Mouse (Mus musculus) embryonic facial prominence, embryonic 10.5 days (tissue): ENCODE results near the gene Ap4e1. TPM values are rescaled to one million over a fixed set of nuclear protein-coding genes. Genes with fewer than 3 reads are reported as not detected.

ENCODE experiments used
- DNase-seq: peaks from one replicate; pipeline ENCODE4 v3.0.0-alpha.2; 2017; ENCODE audit warnings: low spot score
- H3K27ac ChIP-seq: fragments of 300-500 bp; sonication (generic); replicated peaks from 2 replicates; pipeline ENCODE4 v1.5.1; 2016; ENCODE audit warnings: mild to moderate bottlenecking
- H3K27me3 ChIP-seq: fragments of 300-500 bp; sonication (generic); replicated peaks from 2 replicates; pipeline ENCODE4 v1.6.1; 2016; ENCODE audit warnings: low read depth, mild to moderate bottlenecking; ENCODE audit not compliant: poor library complexity, severe bottlenecking
- H3K36me3 ChIP-seq: fragments of 300-500 bp; sonication (generic); replicated peaks from 2 replicates; pipeline ENCODE4 v1.6.1; 2016; ENCODE audit warnings: mild to moderate bottlenecking, moderate library complexity
- H3K4me1 ChIP-seq: fragments of 300-500 bp; sonication (generic); 2 replicates; pipeline ENCODE4 v1.6.1; 2016
- H3K4me3 ChIP-seq: fragments of 300-500 bp; sonication (generic); 2 replicates; pipeline ENCODE4 v1.5.1; 2016; ENCODE audit warnings: mild to moderate bottlenecking, moderate library complexity
- H3K9me3 ChIP-seq: fragments of 300-500 bp; sonication (generic); 2 replicates; pipeline ENCODE4 v1.6.1; 2016; ENCODE audit warnings: mild to moderate bottlenecking
- WGBS: fragments of 180-500 bp; shearing (Covaris S2); methylation state at CpG from one replicate; pipeline ENCODE4 v1.1.7; 2016; 5-methylcytosine and 5-hydroxymethylcytosine counted together
- polyA plus RNA-seq: library from polyadenylated mRNA; unstranded; fragments of >200 nt; fragmentation: Nextera tagmentation; extraction: Ambion mirVana; gene quantifications from 2 replicates; pipeline ENCODE4 v1.2.1, GENCODE M21; 2016

The Ap4e1 gene
- 12.4 and 12.9 TPM in 2 replicates for polyA plus RNA-seq

DNA sequence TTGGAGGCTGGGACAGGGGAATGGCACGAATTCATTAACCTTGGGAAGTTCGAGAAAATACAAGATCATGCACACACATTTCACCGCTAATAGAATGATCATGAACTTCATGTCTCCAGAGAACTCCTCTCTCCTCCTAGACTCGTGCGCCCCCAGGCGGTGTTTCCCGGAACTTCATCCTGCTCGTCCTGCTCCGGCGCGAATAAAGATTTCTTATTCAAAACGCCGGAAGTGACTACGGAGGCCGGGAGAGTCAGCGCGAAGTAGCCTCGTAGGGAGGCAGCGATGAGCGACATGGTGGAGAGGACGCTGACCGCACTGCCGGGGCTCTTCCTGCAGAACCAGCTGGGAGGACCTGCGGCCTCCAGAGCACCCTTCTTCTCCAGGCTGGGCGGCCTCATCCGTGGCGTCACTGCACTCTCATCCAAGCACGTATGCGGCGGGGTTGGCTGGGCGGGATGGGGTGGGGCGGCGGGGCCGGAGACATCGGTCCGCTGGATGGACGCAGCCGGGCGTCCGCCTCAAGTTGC is at the start of gene Ap4e1:
Gene Ap4e1, plus strand, starts transcription at position 249 of the 530 bp plus-strand sequence.
- Histone ChIP-seq H3K9me3 (no peaks in the 10 kb centered on the region), H3K4me1 (peaks cover 10% of the 10 kb centered on the region), H3K36me3 (peaks cover 22% of the 10 kb centered on the region), H3K27ac (peak within 1 kb of the TSS; percentile 91), H3K27me3 (no peaks in the 10 kb centered on the region), H3K4me3 (peak within 1 kb of the TSS; percentile 89)
- WGBS, result 1% methylated on average over 40 of the region's 40 CpGs
- peak; percentile 96 for DNase-seq

DNA sequence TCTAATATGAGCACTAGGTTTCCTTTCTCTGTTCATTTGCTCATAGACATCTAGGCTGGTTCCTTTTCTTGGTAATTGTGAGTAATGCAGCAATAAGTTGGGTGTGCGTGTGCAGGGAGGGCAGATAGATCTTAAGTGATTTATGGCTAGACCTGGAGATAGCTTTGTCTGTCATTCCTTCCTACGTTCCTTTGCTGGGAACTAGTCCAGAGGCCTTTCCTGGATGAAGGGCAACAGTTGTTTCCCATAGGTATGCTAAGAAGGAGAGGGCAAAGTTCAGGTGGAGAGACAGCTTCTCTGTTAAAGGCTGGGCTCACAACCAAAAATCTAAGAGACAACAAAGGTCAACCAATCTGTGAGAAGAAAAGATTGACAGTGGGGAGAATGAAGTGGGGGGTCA is 46.8 kb upstream of the Ap4e1 start:
- no peaks in the 10 kb centered on the region for H3K9me3 ChIP-seq
- no peaks in the 10 kb centered on the region for H3K27me3 ChIP-seq
- no peak overlapping the region for H3K27ac ChIP-seq
- no peak overlapping the region for H3K4me3 ChIP-seq
- DNase-seq, result no peak
- no peaks in the 10 kb centered on the region for H3K36me3 ChIP-seq
- no peaks in the 10 kb centered on the region for H3K4me1 ChIP-seq
- WGBS, result 82% methylated on average over 2 of the region's 2 CpGs

DNA sequence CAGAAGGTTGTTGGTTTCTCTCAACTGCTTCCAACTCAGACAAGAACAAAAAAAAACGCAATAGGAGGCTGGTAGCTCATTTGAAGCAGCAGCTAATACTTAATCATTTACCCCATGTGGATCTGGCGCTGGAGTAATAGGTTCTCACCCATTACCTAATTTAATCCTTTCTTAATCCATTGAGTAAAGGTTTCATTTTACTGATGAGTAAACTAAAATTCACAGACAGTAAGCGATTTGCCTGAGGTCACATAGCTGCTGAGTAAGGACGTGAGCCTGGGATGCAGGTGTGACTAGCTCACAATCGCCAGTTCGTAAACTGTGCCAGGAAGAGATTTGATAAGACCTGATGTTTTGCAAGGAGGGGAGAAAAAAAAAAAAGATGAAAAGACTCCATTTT is 31.1 kb upstream of the Ap4e1 start:
- no peak for DNase-seq
- 77% methylated on average over 6 of the region's 6 CpGs for WGBS
- H3K4me3 ChIP-seq, result no peak overlapping the region

DNA sequence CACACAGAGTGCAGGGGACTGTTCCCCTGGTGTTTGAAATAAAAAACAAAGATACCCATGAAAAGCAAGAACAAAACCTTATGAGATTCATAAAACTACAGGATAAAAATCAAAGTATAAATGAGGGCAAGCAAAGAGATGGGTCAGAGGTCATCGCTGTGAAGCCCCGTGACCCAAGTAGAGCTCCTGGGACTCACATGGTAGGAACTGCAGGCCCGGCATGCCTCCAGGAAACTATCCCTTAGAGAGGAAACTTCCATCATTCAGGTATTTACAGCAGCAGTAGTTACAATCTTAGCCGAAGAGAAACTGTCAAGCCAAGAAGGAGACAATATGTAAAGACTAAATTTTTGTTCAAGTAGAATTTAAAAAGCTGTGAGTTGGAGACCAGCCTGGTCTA is 25.3 kb upstream of the Ap4e1 start:
- H3K36me3 ChIP-seq, result no peaks in the 10 kb centered on the region
- no peak overlapping the region for H3K27ac ChIP-seq
- peaks cover 9% of the 10 kb centered on the region; the same call in 1 of the 2 replicates for H3K4me1 ChIP-seq
- no peaks in the 10 kb centered on the region for H3K9me3 ChIP-seq
- 53% methylated on average over 4 of the region's 4 CpGs for WGBS
- DNase-seq, result no peak
- no peak overlapping the region for H3K4me3 ChIP-seq
- no peaks in the 10 kb centered on the region for H3K27me3 ChIP-seq

More for the DNA sequence above, 31.1 kb upstream of the Ap4e1 start:
- peaks cover 1% of the 10 kb centered on the region; the same call in 1 of the 2 replicates for H3K4me1 ChIP-seq
- H3K9me3 ChIP-seq, result no peaks in the 10 kb centered on the region
- H3K27me3 ChIP-seq, result no peaks in the 10 kb centered on the region
- no peaks in the 10 kb centered on the region for H3K36me3 ChIP-seq
- H3K27ac ChIP-seq, result no peak overlapping the region

DNA sequence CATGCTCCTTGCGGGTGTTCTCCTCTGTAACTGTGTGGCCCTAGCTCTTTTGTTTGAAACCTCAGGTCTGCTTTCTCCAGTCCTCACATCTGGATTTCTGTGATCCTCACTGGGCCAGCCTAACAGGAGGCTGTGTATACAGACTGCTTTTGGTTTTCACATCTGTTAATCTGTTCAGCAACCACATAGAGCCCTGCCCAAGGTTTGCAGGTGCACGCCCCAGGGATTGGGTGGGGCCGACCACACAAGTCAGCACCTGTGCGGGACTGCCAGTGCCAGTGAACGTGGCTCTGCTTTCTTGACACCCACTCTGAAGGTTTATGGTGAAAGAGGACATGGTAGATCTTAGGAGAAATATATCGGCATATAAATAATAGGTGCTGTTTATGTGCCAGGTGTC is 18.6 kb upstream of the Ap4e1 start:
- DNase-seq, result no peak
- Histone ChIP-seq H3K36me3 (no peaks in the 10 kb centered on the region), H3K4me3 (no peak overlapping the region), H3K4me1 (no peaks in the 10 kb centered on the region), H3K9me3 (no peaks in the 10 kb centered on the region), H3K27me3 (no peaks in the 10 kb centered on the region), H3K27ac (no peak overlapping the region)
- WGBS, result 82% methylated on average over 6 of the region's 6 CpGs

DNA sequence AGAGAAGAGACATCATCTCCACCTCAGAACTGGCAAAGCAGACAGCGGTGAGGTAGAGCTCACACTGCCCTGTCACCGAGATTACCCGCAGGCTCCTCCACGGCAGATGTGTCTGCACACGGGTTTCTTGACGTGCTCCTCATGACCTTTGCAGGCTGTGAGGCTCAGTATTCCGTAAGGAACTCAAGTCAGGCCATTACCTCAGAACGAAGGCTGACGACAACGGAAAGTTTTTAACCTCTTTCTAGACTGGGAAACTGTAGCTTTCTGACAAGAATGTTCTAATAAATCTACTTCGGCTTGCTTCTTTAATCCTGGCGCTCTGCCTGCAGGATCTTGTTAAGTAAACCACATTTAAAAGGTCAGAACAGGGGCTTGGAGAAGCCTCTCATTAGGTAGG is 15.8 kb upstream of the Ap4e1 start:
- no peaks in the 10 kb centered on the region for H3K27me3 ChIP-seq
- no peaks in the 10 kb centered on the region for H3K36me3 ChIP-seq
- WGBS, result 73% methylated on average over 12 of the region's 12 CpGs
- DNase-seq, result no peak
- no peak overlapping the region for H3K27ac ChIP-seq
- H3K9me3 ChIP-seq, result no peaks in the 10 kb centered on the region
- no peaks in the 10 kb centered on the region for H3K4me1 ChIP-seq
- no peak overlapping the region for H3K4me3 ChIP-seq

DNA sequence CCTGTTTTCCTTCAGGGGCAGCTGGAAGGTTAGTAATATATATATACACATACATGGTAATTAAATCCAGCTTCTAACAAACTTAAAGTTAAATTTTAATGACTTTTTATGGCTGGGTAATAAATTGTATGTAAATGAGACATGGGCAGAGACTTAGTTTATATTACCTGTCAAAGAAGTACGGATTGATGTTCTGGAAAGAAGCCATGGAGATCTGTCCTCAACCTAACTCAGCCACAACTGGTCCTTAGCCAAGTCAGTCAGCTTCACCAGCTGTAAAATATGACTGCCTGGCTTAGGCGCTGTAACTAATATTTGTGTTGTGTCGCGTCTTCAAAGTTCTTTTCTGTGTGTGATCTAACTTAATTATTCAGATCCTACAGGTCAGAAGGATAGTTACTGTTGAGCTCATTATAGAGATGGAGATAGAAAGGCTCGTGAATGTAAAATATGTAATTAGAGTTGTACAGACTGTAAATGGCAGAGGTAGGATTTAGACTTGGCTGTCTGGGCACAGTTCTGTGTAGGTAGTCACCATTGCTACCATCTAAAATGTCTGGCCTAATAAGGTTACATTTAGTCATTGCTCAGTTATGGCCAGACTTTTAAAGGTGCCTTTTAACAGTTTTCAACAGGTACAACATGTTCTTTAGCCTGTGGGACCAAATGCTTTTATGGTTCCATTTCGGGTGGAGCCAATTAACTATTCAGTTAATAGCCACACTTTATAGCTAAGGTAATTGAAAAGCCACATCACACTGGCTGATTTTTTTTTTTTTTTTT is 13.9 kb upstream of the Ap4e1 start:
- 87% methylated on average over 6 of the region's 6 CpGs for WGBS
- no peak for DNase-seq
- no peaks in the 10 kb centered on the region for H3K4me1 ChIP-seq
- no peaks in the 10 kb centered on the region for H3K9me3 ChIP-seq
- H3K27ac ChIP-seq, result no peak overlapping the region
- H3K4me3 ChIP-seq, result no peak overlapping the region
- H3K36me3 ChIP-seq, result no peaks in the 10 kb centered on the region
- no peaks in the 10 kb centered on the region for H3K27me3 ChIP-seq

DNA sequence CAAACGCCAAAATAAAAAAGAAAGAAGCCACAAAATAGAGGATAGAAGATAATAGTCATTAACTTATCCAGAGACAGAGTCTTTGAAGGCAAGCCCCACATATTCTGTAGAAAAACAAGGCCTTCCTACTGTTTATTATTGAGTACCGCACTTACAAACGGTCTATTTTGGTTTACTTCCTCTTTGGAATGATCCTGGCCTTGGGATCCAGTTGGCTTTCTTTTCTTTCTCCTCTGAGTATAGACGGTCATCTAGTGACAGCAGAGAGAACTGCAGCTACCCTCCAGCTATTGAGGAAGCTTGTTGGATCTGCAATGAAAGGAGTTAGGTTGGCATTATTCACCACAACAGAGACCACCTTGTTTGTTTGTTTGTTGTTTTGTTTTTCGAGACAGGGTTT is 11.8 kb upstream of the Ap4e1 start:
- H3K27me3 ChIP-seq, result no peaks in the 10 kb centered on the region
- no peaks in the 10 kb centered on the region for H3K9me3 ChIP-seq
- no peaks in the 10 kb centered on the region for H3K36me3 ChIP-seq
- 0 out of 2 replicates have a peak overlapping the region, but pooled peaks have one; percentile 14 for H3K27ac ChIP-seq
- H3K4me1 ChIP-seq, result no peaks in the 10 kb centered on the region
- DNase-seq, result peak; percentile 15
- H3K4me3 ChIP-seq, result no peak overlapping the region
- 27% methylated on average over 5 of the region's 5 CpGs for WGBS

DNA sequence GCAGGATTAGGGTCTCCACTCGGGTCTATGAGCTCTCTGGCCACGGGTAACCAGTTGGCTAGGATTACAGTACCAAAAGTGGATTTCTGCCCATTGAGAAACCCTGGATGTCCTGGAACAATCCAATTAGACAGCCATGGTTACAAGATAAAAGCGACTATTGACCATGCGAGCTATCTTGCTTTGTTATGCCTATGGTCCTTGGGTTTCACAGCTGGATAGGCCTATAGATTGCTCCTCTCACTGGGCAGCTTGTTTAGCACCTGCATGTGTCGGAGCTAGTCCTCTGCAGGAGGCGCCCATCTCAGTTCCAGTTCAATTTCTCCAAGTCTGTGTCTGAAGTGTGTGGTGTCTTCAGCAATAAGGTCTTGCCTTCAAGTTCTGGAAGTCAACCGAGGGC is 10.3 kb upstream of the Ap4e1 start:
- no peak overlapping the region for H3K27ac ChIP-seq
- DNase-seq, result no peak
- H3K27me3 ChIP-seq, result no peaks in the 10 kb centered on the region
- no peaks in the 10 kb centered on the region for H3K9me3 ChIP-seq
- H3K36me3 ChIP-seq, result no peaks in the 10 kb centered on the region
- no peaks in the 10 kb centered on the region for H3K4me1 ChIP-seq
- 71% methylated on average over 7 of the region's 7 CpGs for WGBS
- no peak overlapping the region for H3K4me3 ChIP-seq

DNA sequence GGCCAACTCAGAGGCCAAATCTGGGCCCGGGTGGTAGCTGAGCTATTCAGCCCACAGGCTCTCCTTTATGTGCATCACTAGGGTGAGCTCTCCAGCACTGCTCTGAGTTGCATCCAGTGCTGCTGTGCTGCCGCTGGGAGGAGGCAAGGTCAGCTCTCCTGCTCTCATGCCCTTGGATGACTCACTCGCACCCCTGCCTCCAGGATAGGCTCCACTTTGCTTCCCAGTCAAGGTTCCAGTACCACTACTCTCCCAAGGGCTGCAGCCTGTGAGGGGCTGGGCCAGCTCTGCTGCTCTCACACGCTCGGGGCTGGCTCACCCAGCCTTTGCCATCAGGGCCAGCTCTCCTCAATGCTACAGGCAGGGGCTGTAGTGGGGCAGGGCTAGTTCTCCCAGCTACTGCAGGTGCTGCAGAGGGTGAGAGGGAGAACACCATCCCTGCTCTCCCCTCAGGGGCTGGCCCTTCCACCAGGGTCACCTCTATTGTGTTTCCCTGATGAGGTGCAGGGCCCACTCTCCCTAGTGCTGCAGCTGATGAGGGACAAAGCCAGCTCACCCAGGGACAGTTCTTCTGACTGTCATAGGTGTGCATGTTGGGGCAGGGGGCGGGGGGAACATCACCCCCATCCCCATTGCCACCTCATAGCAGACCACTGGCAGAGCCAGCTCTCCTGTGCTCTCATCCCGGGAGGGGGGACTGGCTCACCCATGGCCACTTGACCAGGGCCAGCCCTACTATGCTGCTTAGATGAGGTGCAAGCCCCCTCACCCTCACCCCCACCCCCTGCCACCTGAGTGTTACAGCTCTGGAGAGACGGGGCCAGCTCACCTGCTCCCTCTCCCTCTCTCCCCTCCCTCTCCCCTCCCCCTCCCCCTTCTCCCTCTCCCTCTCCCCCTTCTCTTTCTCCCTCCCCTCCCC is 7.9 kb upstream of the Ap4e1 start:
- Histone ChIP-seq H3K9me3 (no peaks in the 10 kb centered on the region), H3K27ac (no peak overlapping the region), H3K4me3 (no peak overlapping the region), H3K4me1 (no peaks in the 10 kb centered on the region), H3K36me3 (no peaks in the 10 kb centered on the region), H3K27me3 (no peaks in the 10 kb centered on the region)
- 76% methylated on average over 8 of the region's 8 CpGs for WGBS
- no peak for DNase-seq

DNA sequence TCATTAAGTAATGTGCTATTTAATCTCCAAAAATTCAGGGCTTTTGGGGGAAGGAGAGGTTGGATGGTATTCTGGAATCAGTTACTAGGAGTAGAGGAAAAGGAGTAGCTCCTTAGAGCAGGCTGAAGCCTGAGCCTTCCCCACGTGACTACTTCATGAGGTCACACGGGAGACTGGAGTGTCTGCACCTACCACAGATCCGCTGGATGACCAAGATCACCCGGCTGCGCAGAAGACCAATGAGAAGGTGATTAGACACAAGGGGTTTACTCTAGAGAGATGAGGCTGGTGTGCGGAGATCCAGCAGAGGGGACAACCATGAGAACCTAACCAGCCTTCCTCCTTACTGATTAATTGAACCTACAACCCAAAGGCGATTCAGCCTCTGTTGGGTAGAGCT is 4.5 kb upstream of the Ap4e1 start:
- H3K4me1 ChIP-seq, result peaks cover under 1% of the 10 kb centered on the region; the same call in 1 of the 2 replicates
- H3K4me3 ChIP-seq, result no peak overlapping the region
- H3K36me3 ChIP-seq, result no peaks in the 10 kb centered on the region
- H3K9me3 ChIP-seq, result no peaks in the 10 kb centered on the region
- H3K27me3 ChIP-seq, result no peaks in the 10 kb centered on the region
- WGBS, result 87% methylated on average over 7 of the region's 7 CpGs
- DNase-seq, result no peak
- no peak overlapping the region for H3K27ac ChIP-seq

DNA sequence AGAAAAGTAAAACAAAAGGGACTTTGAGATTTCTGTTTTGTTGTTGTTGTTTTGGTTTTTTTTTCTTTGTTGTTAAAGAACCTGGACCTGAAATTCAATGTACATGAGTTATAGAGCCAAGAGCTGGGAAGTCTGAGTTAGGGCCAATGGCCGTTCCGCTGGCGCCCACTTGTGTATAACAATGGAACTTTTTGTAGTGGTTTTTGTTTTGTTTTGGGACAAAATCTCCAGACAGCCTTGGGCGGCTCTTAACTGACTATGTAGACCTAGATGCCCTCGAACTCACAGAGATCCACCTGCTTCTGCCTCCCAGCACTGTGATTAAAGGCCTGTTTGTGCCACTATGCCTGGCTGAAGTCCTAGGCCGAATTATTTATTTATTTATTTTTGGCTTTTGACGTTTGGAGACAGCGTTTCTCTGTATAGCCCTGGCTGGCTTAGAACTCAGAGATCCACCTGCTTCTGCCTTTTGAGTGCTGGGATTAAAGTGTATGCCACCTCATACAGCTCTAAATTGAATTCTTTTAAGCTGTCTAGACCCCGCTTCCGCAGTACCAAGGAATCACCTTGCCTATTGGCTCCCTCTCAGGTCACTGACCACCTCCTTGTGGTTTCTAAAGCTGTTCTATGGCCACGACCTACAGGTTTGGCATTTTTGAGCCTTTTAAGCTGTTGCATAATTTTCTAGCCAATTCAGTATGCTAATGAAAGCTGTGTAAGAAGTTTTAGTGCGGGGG is 1.7 kb upstream of the Ap4e1 start:
- Histone ChIP-seq H3K4me3 (peak overlapping the region; percentile 28), H3K4me1 (peaks cover 10% of the 10 kb centered on the region), H3K27ac (no peak overlapping the region), H3K27me3 (no peaks in the 10 kb centered on the region), H3K36me3 (peaks cover 7% of the 10 kb centered on the region), H3K9me3 (no peaks in the 10 kb centered on the region)
- 44% methylated on average over 12 of the region's 12 CpGs for WGBS
- peak; percentile 49 for DNase-seq
